Mouse (Mus musculus): Measurements from ENCODE around the gene Coro2a. TPM values are rescaled to one million over a fixed set of nuclear protein-coding genes. Genes with fewer than 3 reads are reported as not detected.

The Coro2a gene
- polyA plus RNA-seq, 1 experiment from 2014 or later = 0.27 TPM

- H3K9ac ChIP-seq (ENCODE audit: low read length) = no peak overlapping the region
- 73% methylated on average over 3 of the region's 3 CpGs for WGBS
- H3K4me1 ChIP-seq (ENCODE audit: control insufficient read depth in 2 of 2, insufficient read depth in 2 of 2, low read length in 2 of 2) = peaks cover 0 to 3% of the 10 kb centered on the region in 2 experiments; a peak in 1 of 4 replicates
- H3K27ac ChIP-seq (replicated peaks in 1 of 2; ENCODE audit: control insufficient read depth in 1 of 2, insufficient read depth in 1 of 2, low read depth in 2 of 2, low read length in 2 of 2) = no peak overlapping the region
- no peaks in the 10 kb centered on the region for H3K36me3 ChIP-seq (ENCODE audit: control insufficient read depth, insufficient read depth, low read length)
- ATAC-seq (ENCODE audit: insufficient number of reproducible peaks, insufficient read depth, low FRiP score, low read depth) = no peak
- H3K27me3 ChIP-seq (ENCODE audit: control insufficient read depth, insufficient read depth, low read length) = no peaks in the 10 kb centered on the region
- no peaks in the 10 kb centered on the region for H3K9me3 ChIP-seq (ENCODE audit: control insufficient read depth, low read length)
- no peak overlapping the region for H3K4me3 ChIP-seq (ENCODE audit: control insufficient read depth in 1 of 2, insufficient read depth in 1 of 2, low read depth in 1 of 2, low read length in 2 of 2)
- no peak overlapping the region for H3K4me2 ChIP-seq (ENCODE audit: low read length)
These were observed 45.1 kb downstream of the Coro2a start for GRCm38 (mm10) chr4:46556933-46557332.

- Histone ChIP-seq H3K27ac (replicated peaks in 1 of 2; ENCODE audit: control insufficient read depth in 1 of 2, insufficient read depth in 1 of 2, low read depth in 2 of 2, low read length in 2 of 2) (no peak overlapping the region), H3K4me3 (ENCODE audit: control insufficient read depth in 1 of 2, insufficient read depth in 1 of 2, low read depth in 1 of 2, low read length in 2 of 2) (no peak overlapping the region), H3K36me3 (ENCODE audit: control insufficient read depth, insufficient read depth, low read length) (no peaks in the 10 kb centered on the region), H3K4me1 (ENCODE audit: control insufficient read depth in 2 of 2, insufficient read depth in 2 of 2, low read length in 2 of 2) (peaks cover 0 to 3% of the 10 kb centered on the region in 2 experiments; a peak in 1 of 4 replicates), H3K4me2 (ENCODE audit: low read length) (no peak overlapping the region), H3K9me3 (ENCODE audit: control insufficient read depth, low read length) (no peaks in the 10 kb centered on the region), H3K27me3 (ENCODE audit: control insufficient read depth, insufficient read depth, low read length) (no peaks in the 10 kb centered on the region), H3K9ac (ENCODE audit: low read length) (no peak overlapping the region)
- 87% methylated on average over 9 of the region's 9 CpGs for WGBS
- no peak for ATAC-seq (ENCODE audit: insufficient number of reproducible peaks, insufficient read depth, low FRiP score, low read depth)
These were observed 46.2 kb downstream of the Coro2a start for GRCm38 (mm10) chr4:46555762-46556161.

- Histone ChIP-seq H3K4me3 (ENCODE audit: control insufficient read depth in 1 of 2, insufficient read depth in 1 of 2, low read depth in 1 of 2, low read length in 2 of 2) (no peak overlapping the region), H3K4me1 (ENCODE audit: control insufficient read depth in 2 of 2, insufficient read depth in 2 of 2, low read length in 2 of 2) (peaks cover 0 to 3% of the 10 kb centered on the region in 2 experiments; a peak in 1 of 4 replicates), H3K27ac (replicated peaks in 1 of 2; ENCODE audit: control insufficient read depth in 1 of 2, insufficient read depth in 1 of 2, low read depth in 2 of 2, low read length in 2 of 2) (no peak overlapping the region), H3K36me3 (ENCODE audit: control insufficient read depth, insufficient read depth, low read length) (no peaks in the 10 kb centered on the region), H3K27me3 (ENCODE audit: control insufficient read depth, insufficient read depth, low read length) (no peaks in the 10 kb centered on the region), H3K9me3 (ENCODE audit: control insufficient read depth, low read length) (no peaks in the 10 kb centered on the region), H3K9ac (ENCODE audit: low read length) (no peak overlapping the region), H3K4me2 (ENCODE audit: low read length) (no peak overlapping the region)
- no peak for ATAC-seq (ENCODE audit: insufficient number of reproducible peaks, insufficient read depth, low FRiP score, low read depth)
- 80% methylated on average over 10 of the region's 10 CpGs for WGBS
These were observed 47.5 kb downstream of the Coro2a start for GRCm38 (mm10) chr4:46554295-46555069.

GRCm38 (mm10) chr4:46553864-46554263 lies 48.1 kb downstream of the Coro2a start:
- H3K4me2 ChIP-seq (ENCODE audit: low read length) = no peak overlapping the region
- no peak overlapping the region for H3K4me3 ChIP-seq (ENCODE audit: control insufficient read depth in 1 of 2, insufficient read depth in 1 of 2, low read depth in 1 of 2, low read length in 2 of 2)
- ATAC-seq (ENCODE audit: insufficient number of reproducible peaks, insufficient read depth, low FRiP score, low read depth) = no peak
- WGBS = 21% methylated on average over 1 of the region's 1 CpGs
- no peak overlapping the region for H3K27ac ChIP-seq (replicated peaks in 1 of 2; ENCODE audit: control insufficient read depth in 1 of 2, insufficient read depth in 1 of 2, low read depth in 2 of 2, low read length in 2 of 2)
- H3K9me3 ChIP-seq (ENCODE audit: control insufficient read depth, low read length) = no peaks in the 10 kb centered on the region
- H3K9ac ChIP-seq (ENCODE audit: low read length) = no peak overlapping the region
- H3K27me3 ChIP-seq (ENCODE audit: control insufficient read depth, insufficient read depth, low read length) = no peaks in the 10 kb centered on the region
- H3K36me3 ChIP-seq (ENCODE audit: control insufficient read depth, insufficient read depth, low read length) = no peaks in the 10 kb centered on the region
- peaks cover 0 to 3% of the 10 kb centered on the region in 2 experiments; a peak in 1 of 4 replicates for H3K4me1 ChIP-seq (ENCODE audit: control insufficient read depth in 2 of 2, insufficient read depth in 2 of 2, low read length in 2 of 2)

GRCm38 (mm10) chr4:46550406-46550805 lies 51.6 kb downstream of the Coro2a start:
- Histone ChIP-seq H3K36me3 (ENCODE audit: control insufficient read depth, insufficient read depth, low read length) (no peaks in the 10 kb centered on the region), H3K9ac (ENCODE audit: low read length) (no peak overlapping the region), H3K9me3 (ENCODE audit: control insufficient read depth, low read length) (no peaks in the 10 kb centered on the region), H3K27me3 (ENCODE audit: control insufficient read depth, insufficient read depth, low read length) (no peaks in the 10 kb centered on the region; the same call in 1 of the 2 replicates), H3K4me1 (ENCODE audit: control insufficient read depth in 2 of 2, insufficient read depth in 2 of 2, low read length in 2 of 2) (peaks cover 0 to 3% of the 10 kb centered on the region in 2 experiments; a peak in 1 of 4 replicates), H3K4me3 (ENCODE audit: control insufficient read depth in 1 of 2, insufficient read depth in 1 of 2, low read depth in 1 of 2, low read length in 2 of 2) (no peak overlapping the region), H3K4me2 (ENCODE audit: low read length) (no peak overlapping the region), H3K27ac (replicated peaks in 1 of 2; ENCODE audit: control insufficient read depth in 1 of 2, insufficient read depth in 1 of 2, low read depth in 2 of 2, low read length in 2 of 2) (no peak overlapping the region)
- 56% methylated on average over 8 of the region's 8 CpGs for WGBS
- no peak for ATAC-seq (ENCODE audit: insufficient number of reproducible peaks, insufficient read depth, low FRiP score, low read depth)

GRCm38 (mm10) chr4:46549979-46550378 lies 52.0 kb downstream of the Coro2a start:
- Histone ChIP-seq H3K27ac (replicated peaks in 1 of 2; ENCODE audit: control insufficient read depth in 1 of 2, insufficient read depth in 1 of 2, low read depth in 2 of 2, low read length in 2 of 2) (no peak overlapping the region), H3K4me1 (ENCODE audit: control insufficient read depth in 2 of 2, insufficient read depth in 2 of 2, low read length in 2 of 2) (peaks cover 0 to 3% of the 10 kb centered on the region in 2 experiments; a peak in 1 of 4 replicates), H3K36me3 (ENCODE audit: control insufficient read depth, insufficient read depth, low read length) (no peaks in the 10 kb centered on the region), H3K4me2 (ENCODE audit: low read length) (no peak overlapping the region), H3K9ac (ENCODE audit: low read length) (no peak overlapping the region), H3K27me3 (ENCODE audit: control insufficient read depth, insufficient read depth, low read length) (no peaks in the 10 kb centered on the region; the same call in 1 of the 2 replicates), H3K4me3 (ENCODE audit: control insufficient read depth in 1 of 2, insufficient read depth in 1 of 2, low read depth in 1 of 2, low read length in 2 of 2) (no peak overlapping the region), H3K9me3 (ENCODE audit: control insufficient read depth, low read length) (no peaks in the 10 kb centered on the region)
- no peak for ATAC-seq (ENCODE audit: insufficient number of reproducible peaks, insufficient read depth, low FRiP score, low read depth)
- 68% methylated on average over 9 of the region's 10 CpGs for WGBS

- ATAC-seq (ENCODE audit: insufficient number of reproducible peaks, insufficient read depth, low FRiP score, low read depth) = no peak
- no peak overlapping the region for H3K4me3 ChIP-seq (ENCODE audit: control insufficient read depth in 1 of 2, insufficient read depth in 1 of 2, low read depth in 1 of 2, low read length in 2 of 2)
- H3K36me3 ChIP-seq (ENCODE audit: control insufficient read depth, insufficient read depth, low read length) = no peaks in the 10 kb centered on the region
- no peak overlapping the region for H3K4me2 ChIP-seq (ENCODE audit: low read length)
- H3K9me3 ChIP-seq (ENCODE audit: control insufficient read depth, low read length) = no peaks in the 10 kb centered on the region
- H3K27me3 ChIP-seq (ENCODE audit: control insufficient read depth, insufficient read depth, low read length) = no peaks in the 10 kb centered on the region; the same call in 1 of the 2 replicates
- no peak overlapping the region for H3K27ac ChIP-seq (replicated peaks in 1 of 2; ENCODE audit: control insufficient read depth in 1 of 2, insufficient read depth in 1 of 2, low read depth in 2 of 2, low read length in 2 of 2)
- WGBS = 39% methylated on average over 6 of the region's 6 CpGs
- no peaks in the 10 kb centered on the region for H3K4me1 ChIP-seq (ENCODE audit: control insufficient read depth in 2 of 2, insufficient read depth in 2 of 2, low read length in 2 of 2)
- no peak overlapping the region for H3K9ac ChIP-seq (ENCODE audit: low read length)
These were observed 55.3 kb downstream of the Coro2a start for GRCm38 (mm10) chr4:46546709-46547108.

Data from heart, embryonic 14.5 days (tissue).